In genomic region chr11:45214096-45214495, GRCm38 (mm10) we compare ENCODE assay signal across 24 mouse cellular contexts.
DNase-seq lines count a peak whose midpoint lies in the region; ATAC-seq lines count a peak whose summit lies in the region.
"Had no signal": no experiment of that assay in that cellular context is flagged by ENCODE, and none has a peak within 500 bp of the region (broad histone marks: within the 10 kb centered on the region; RNA-seq: fewer than 3 reads in every experiment).

No protein-coding gene starts in this region.

- 86% methylated on average over 1 of the region's 1 CpGs for WGBS in forebrain, embryonic 13.5 days

- no peaks in the 10 kb centered on the region for H3K27me3 ChIP-seq in forebrain, embryonic 13.5 days
- H3K27me3 ChIP-seq: heart, embryonic 13.5 days; hindbrain, embryonic 12.5 days; kidney, embryonic 15.5 days; limb, embryonic 13.5 days; liver, embryonic 12.5 days; lung, embryonic 15.5 days; midbrain, embryonic 12.5 days had no signal

- DNase-seq in CD4-positive, CD25-positive, alpha-beta regulatory T cell, adult 2 months (ENCODE audit: low read depth, low spot score) = peak; percentile 9
- DNase-seq in spleen, adult 18-20 months = peak; percentile 8 to 13
- no peak for DNase-seq in spleen, postnatal 14 days (ENCODE audit: low spot score in 2 of 2)
- DNase-seq in CD4-positive helper T cell, adult 2 months (ENCODE audit: low read depth, low spot score) = peak; percentile 3
- no peak for DNase-seq in ovary, adult 18-20 months (ENCODE audit: low spot score)
- DNase-seq: adrenal gland, postnatal 25 days; cerebellum, adult 9-11 months; forebrain, postnatal 0 days; gastrocnemius, postnatal 14 days; heart, adult 2 months; kidney, postnatal 36 days; right cerebral cortex, postnatal 25 days had no signal

- no peak overlapping the region for H3K4me3 ChIP-seq in forebrain, embryonic 13.5 days
- H3K4me3 ChIP-seq: embryonic facial prominence, embryonic 10.5 days; heart, adult 2 months; heart, embryonic 13.5 days; hindbrain, embryonic 12.5 days; kidney, embryonic 15.5 days; limb, embryonic 13.5 days; liver, embryonic 12.5 days; lung, embryonic 15.5 days; midbrain, embryonic 12.5 days had no signal

- ATAC-seq in CD4-positive, CD25-positive, alpha-beta regulatory T cell, adult 4 months = no peak
- peak; percentile 84 for ATAC-seq in neutrophil, adult 5-6 weeks (ENCODE audit: extremely low read depth, insufficient number of reproducible peaks, low FRiP score, poor library complexity, severe bottlenecking)
- ATAC-seq in forebrain, embryonic 13.5 days = no peak
- ATAC-seq: forebrain, postnatal 0 days; intestine, postnatal 0 days; liver, embryonic 12.5 days had no signal

- H3K9ac ChIP-seq in forebrain, embryonic 13.5 days = no peak overlapping the region
- H3K9ac ChIP-seq: forebrain, postnatal 0 days; heart, embryonic 13.5 days; hindbrain, embryonic 12.5 days; kidney, embryonic 15.5 days; limb, embryonic 13.5 days; liver, embryonic 12.5 days; lung, embryonic 15.5 days; midbrain, embryonic 12.5 days had no signal

- H3K9me3 ChIP-seq in forebrain, embryonic 13.5 days (replicated peaks) = no peaks in the 10 kb centered on the region
- H3K9me3 ChIP-seq: embryonic facial prominence, embryonic 10.5 days; heart, embryonic 13.5 days; hindbrain, embryonic 12.5 days; kidney, embryonic 15.5 days; limb, embryonic 13.5 days; liver, embryonic 12.5 days; lung, embryonic 15.5 days; midbrain, embryonic 12.5 days had no signal

- H3K4me1 ChIP-seq in forebrain, embryonic 13.5 days = no peaks in the 10 kb centered on the region
- H3K4me1 ChIP-seq: embryonic facial prominence, embryonic 10.5 days; heart, embryonic 13.5 days; hindbrain, embryonic 12.5 days; kidney, embryonic 15.5 days; liver, embryonic 12.5 days; lung, embryonic 15.5 days; midbrain, embryonic 12.5 days had no signal

- no peak overlapping the region for H3K27ac ChIP-seq in forebrain, embryonic 13.5 days
- H3K27ac ChIP-seq: embryonic facial prominence, embryonic 10.5 days; heart, adult 2 months; heart, embryonic 13.5 days; hindbrain, embryonic 12.5 days; kidney, embryonic 15.5 days; limb, embryonic 13.5 days; liver, embryonic 12.5 days; lung, embryonic 15.5 days; midbrain, embryonic 12.5 days had no signal

- no peaks in the 10 kb centered on the region for H3K36me3 ChIP-seq in forebrain, embryonic 13.5 days (ENCODE audit: poor library complexity, severe bottlenecking)
- H3K36me3 ChIP-seq: embryonic facial prominence, embryonic 10.5 days; heart, embryonic 13.5 days; hindbrain, embryonic 12.5 days; kidney, embryonic 15.5 days; limb, embryonic 13.5 days; liver, embryonic 12.5 days; lung, embryonic 15.5 days; midbrain, embryonic 12.5 days had no signal

- H3K4me2 ChIP-seq in forebrain, embryonic 13.5 days = no peak overlapping the region
- H3K4me2 ChIP-seq: heart, embryonic 13.5 days; hindbrain, embryonic 12.5 days; kidney, embryonic 15.5 days; limb, embryonic 13.5 days; liver, embryonic 12.5 days; lung, embryonic 15.5 days; midbrain, embryonic 12.5 days had no signal

Comparison
In these comparisons a context has a peak if more than half of its experiments do, and no peak if none do; other contexts are left out.
1. DNase-seq: peak in CD4-positive, CD25-positive, alpha-beta regulatory T cell, adult 2 months (single experiment), spleen, adult 18-20 months (2 of 2) and CD4-positive helper T cell, adult 2 months (single experiment); none in spleen, postnatal 14 days (0 of 2) and ovary, adult 18-20 months (single experiment).